Mouse (Mus musculus) ES-E14 (cell line): ENCODE results near the gene Lypd6.

ENCODE experiments used
- HCFC1 ChIP-seq: IDR thresholded peaks from 2 replicates; pipeline ENCODE4 v1.6.1; 2012; ENCODE audit warnings: low read length, inconsistent platforms, borderline replicate concordance; ENCODE audit not compliant: insufficient read depth
- ZNF384 ChIP-seq: IDR thresholded peaks from 2 replicates; pipeline ENCODE4 v1.6.1; 2012; ENCODE audit warnings: low read depth, low read length, inconsistent platforms

- TF ChIP-seq ZNF384 = no peak
- no peak for TF ChIP-seq HCFC1
Measured at GRCm38 (mm10) chr2:50105992-50106391, 39.8 kb downstream of the Lypd6 start.
